Mouse (Mus musculus): ENCODE measurements around the gene Anapc16.

Anapc16 gene

GRCm38 (mm10) chr10:59949783-59950605 is 52.9 kb downstream of the Anapc16 start:
- no peak for DNase-seq (ENCODE audit: low read depth, low spot score)

DNA sequence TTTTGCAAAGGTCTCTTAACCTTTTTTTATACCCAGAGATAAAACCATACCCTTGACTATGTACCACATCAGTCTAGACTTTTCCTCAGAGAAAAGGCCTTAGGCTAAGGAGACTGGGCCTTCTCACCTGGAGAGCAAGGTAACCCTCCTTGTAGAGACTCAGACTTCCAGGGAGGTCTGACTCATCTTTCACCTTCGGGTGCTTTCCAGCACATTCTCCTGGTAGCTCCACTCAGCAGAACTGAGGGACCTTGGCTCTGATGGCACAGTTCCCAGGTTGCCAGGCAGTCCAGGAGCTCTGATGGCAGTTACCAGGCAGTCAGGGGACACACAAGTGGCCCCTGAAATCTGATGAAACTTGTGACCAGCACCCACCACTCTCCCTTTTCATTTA is 53.7 kb downstream of the Anapc16 start:
- DNase-seq (ENCODE audit: low read depth, low spot score): no peak

DNA sequence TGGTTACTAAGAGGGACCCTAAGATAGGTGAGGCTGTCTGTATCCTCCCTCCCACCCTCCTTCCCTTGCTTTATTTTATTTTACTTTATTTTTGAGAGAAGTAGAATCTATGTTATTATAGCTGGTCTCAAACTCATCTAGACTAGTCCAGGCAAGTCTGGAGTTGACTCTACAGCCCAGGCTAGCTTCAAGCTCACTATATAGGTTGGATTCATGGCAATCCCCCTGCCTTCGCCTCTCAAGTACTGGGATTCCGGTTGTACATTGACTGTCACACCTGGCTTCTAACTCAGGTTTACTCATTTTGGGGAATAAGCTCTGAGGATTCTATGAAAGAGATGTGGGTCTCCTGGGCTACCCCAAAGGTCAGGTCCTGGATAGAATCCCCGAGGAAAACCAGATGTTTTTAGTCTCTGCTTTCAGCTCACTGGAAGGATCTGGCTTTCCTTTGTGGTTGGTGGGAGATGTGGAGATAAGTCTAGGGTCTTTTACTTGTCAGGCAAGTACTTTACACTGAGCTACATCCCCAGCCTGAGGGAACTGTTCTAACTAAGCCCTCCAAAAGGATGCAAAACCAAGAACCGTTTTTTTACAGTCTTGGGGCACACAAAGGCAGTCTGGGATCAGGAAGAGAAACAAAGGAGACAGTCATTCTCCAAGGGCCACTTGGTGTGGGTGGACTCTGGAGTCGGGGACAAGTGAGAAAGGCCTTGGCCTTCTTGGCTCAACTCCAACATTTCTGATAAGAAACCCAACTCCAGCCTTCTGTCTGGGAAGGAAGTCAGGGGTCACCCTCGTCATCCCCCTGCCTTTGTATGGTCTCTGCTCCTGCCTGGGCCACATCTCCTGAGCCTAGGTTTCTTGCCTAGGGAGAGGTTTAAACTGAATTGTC is 54.3 kb downstream of the Anapc16 start:
- no peak for DNase-seq (ENCODE audit: low read depth, low spot score)

- DNase-seq (ENCODE audit: low read depth, low spot score): no peak
These were observed 55.5 kb downstream of the Anapc16 start for GRCm38 (mm10) chr10:59947296-59948073.

- no peak for DNase-seq (ENCODE audit: low read depth, low spot score)
These were observed 56.6 kb downstream of the Anapc16 start for GRCm38 (mm10) chr10:59946362-59946761.

- no peak for DNase-seq (ENCODE audit: low read depth, low spot score)
These were observed 57.5 kb downstream of the Anapc16 start for GRCm38 (mm10) chr10:59945416-59945815.

GRCm38 (mm10) chr10:59943421-59943989 is 59.4 kb downstream of the Anapc16 start:
- DNase-seq (ENCODE audit: low read depth, low spot score): no peak

DNA sequence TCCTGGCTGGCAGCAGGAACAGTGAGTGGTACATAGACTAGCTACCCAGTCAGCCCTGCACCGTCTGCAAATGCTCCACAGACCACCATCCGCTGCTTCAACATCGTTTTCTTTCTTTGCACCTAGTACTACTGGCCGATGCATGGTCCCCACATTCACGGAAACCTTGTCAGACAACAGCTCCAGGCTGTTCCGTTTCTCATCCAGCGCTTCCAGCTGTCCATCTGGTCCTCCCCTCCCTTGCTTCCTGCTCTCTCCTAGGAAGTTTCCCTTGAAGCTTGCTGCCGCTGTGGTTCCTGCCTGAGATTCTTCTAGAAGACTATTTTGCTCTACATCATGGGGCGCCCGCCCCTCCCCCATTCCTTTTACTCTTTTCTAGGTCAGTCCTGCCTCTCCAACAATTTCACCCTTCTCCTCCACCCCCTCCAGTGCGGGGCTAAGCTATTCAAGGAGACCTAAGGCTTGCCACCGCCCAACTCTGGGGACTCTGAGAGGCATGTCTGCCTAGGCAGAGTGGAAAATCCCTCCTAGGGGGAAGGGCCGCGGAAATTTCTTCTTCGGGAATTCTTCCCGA is 60.0 kb downstream of the Anapc16 start:
- DNase-seq (ENCODE audit: low read depth, low spot score): no peak

DNA sequence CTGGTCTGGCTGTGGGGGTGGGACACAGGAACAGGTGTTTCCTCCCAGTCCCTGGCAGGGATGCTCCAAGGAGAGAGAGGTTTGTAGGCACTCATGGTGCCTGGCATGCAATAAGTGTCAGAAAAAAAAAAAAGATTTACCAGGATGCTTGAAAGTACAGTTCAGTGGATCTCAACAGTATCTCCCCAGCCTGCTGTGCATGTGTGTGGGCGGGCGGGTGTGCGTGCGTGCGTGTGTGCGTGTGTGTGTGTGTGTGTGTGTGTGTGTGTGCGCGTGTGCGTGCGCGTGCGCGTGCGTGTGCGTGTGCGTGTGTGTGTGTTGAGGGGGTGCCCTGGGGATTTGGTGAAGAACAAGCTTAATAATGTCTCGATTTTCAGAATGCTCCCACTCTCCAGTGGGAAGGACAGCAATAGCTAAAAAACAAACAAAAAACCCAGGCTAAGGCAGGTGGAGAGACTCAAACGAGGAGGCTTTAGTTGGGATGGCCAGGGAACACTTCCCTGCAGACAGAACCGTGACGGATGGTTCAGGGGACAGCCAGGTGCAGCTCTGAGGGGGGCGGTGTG is 60.6 kb downstream of the Anapc16 start:
- DNase-seq (ENCODE audit: low read depth, low spot score): no peak

DNA sequence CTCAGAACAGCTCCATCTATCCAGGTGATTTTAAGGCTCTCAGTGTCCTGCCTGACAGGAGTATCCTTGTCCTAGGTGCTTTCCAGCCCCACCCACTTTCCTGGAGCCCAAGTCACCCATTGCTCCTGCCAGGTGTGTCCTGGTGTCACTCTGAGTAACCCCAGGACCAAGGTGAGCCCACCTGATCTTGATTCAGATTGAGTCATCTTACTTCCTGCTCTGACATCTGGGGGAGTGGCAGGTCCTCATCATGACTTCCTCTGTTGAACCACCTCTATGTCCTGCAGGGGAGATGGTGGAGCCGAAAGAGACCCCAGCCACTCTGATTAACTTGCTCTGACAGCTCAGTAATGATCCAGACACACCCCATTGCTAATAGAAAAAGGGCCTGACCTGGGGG is 63.9 kb downstream of the Anapc16 start:
- no peak for DNase-seq (ENCODE audit: low read depth, low spot score)

DNA sequence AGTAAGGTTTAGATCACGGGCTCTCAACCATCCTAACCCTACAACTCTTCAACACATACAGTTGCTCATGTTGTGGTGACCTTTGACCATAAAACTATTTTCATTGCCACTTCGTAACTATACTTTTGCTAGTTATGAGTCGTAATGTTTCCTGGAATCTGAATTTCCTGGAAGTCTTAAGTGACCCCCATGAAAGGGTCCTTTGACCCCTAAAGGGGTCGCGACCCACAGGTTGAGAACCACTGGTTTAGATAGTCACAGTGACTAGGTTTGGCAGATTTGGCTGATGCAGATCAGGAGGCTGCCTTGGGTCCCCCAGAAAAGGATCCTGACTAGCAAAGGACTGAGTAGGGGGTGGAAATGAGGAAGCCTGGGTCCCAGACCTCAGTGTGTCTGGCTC is 64.3 kb downstream of the Anapc16 start:
- no peak for DNase-seq (ENCODE audit: low read depth, low spot score)

Measured in c-Kit-negative CD71-positive TER-119-positive erythroid progenitor cells, embryonic 14.5 days (primary cell).